Mouse (Mus musculus) liver, postnatal 0 days (tissue): Measurements from ENCODE around the gene Actr6.

Experiments
- CTCF ChIP-seq: sonication (generic); IDR thresholded peaks from 2 replicates; pipeline ENCODE4 v1.5.1; 2016; ENCODE audit warnings: antibody characterized with exemption, low read depth
- EP300 ChIP-seq: IDR thresholded peaks from 2 replicates; pipeline ENCODE4 v1.6.1; 2016; ENCODE audit warnings: antibody characterized with exemption, low read depth, mild to moderate bottlenecking

DNA sequence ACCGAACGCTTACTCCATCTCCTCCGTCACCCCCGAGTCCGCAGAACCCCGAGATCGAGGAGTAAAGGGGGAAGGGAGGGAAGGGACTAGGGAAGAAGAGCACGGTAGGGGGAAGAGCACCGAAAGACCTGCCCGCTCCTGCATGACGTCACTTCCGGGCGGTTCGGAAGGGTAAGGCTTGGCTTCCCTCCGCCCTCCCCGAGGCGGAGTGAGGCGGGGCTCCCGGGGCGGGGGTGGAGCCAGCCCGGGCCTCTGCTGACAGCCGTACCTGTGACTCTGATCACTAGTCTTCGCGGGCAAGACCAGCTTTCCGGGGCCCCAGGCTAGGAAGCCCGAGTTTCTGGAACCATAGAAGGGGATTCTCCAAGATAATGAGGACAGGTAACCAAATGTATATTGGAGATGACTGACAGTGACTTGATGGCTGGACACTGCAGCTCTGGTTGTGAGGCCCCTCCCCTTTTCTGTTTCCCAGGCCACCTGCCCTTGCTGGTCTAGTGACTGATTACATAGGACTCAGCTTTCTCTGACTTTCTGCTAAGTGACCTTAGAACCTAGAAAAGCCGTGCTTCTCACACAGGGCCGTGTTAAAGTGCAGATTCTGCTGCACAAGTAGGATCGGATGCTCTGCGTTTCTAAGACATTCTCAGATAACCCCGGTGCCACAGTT lies 45.8 kb downstream of the Actr6 start, which contains the start of gene Scyl2:
- TF ChIP-seq CTCF: no peak
- TF ChIP-seq EP300: no peak
